Mouse (Mus musculus): ENCODE results near the gene Lancl1. TPM values are rescaled to one million over a fixed set of nuclear protein-coding genes. Genes with fewer than 3 reads are reported as not detected.
A peak's percentile ranks its signal among the peaks of the same experiment; 100 is the strongest.

The Lancl1 gene
- polyA plus RNA-seq, 1 experiment from 2014 or later, result 164 TPM

GRCm38 (mm10) chr1:67042583-67042982, 3.9 kb upstream of the Lancl1 start:
- Histone ChIP-seq H3K4me2 (no peak overlapping the region), H3K36me3 (replicated peaks) (no peaks in the 10 kb centered on the region), H3K27me3 (replicated peaks) (no peaks in the 10 kb centered on the region), H3K9ac (no peak overlapping the region), H3K4me1 (peaks cover 9% of the 10 kb centered on the region), H3K27ac (no peak overlapping the region), H3K9me3 (no peaks in the 10 kb centered on the region), H3K4me3 (no peak overlapping the region)
- ATAC-seq (replicated peaks), result no peak
- 82% methylated on average over 7 of the region's 7 CpGs for WGBS

- peak; percentile 38 for ATAC-seq (replicated peaks)
- Histone ChIP-seq H3K4me1 (peaks cover 12% of the 10 kb centered on the region), H3K9ac (peak overlapping the region; percentile 89), H3K4me2 (peak overlapping the region; percentile 72), H3K4me3 (peak overlapping the region; percentile 98), H3K27me3 (replicated peaks) (no peaks in the 10 kb centered on the region), H3K36me3 (replicated peaks) (0 out of 2 replicates have a peak, but pooled peaks cover 4% of the 10 kb centered on the region), H3K27ac (no peak overlapping the region), H3K9me3 (no peaks in the 10 kb centered on the region)
- 2% methylated on average over 5 of the region's 5 CpGs for WGBS
Observed at GRCm38 (mm10) chr1:67039083-67039482, 411 bp upstream of the Lancl1 start.

- Histone ChIP-seq H3K27me3 (replicated peaks) (no peaks in the 10 kb centered on the region), H3K4me1 (peaks cover 12% of the 10 kb centered on the region), H3K4me2 (no peak overlapping the region), H3K9me3 (no peaks in the 10 kb centered on the region), H3K4me3 (no peak overlapping the region), H3K27ac (no peak overlapping the region), H3K36me3 (replicated peaks) (peaks cover 20% of the 10 kb centered on the region), H3K9ac (no peak overlapping the region)
- no peak for ATAC-seq (replicated peaks)
Observed at GRCm38 (mm10) chr1:67037198-67037597, 1.5 kb downstream of the Lancl1 start.

- Histone ChIP-seq H3K9ac (no peak overlapping the region), H3K4me1 (peaks cover 10% of the 10 kb centered on the region), H3K4me2 (no peak overlapping the region), H3K36me3 (replicated peaks) (peaks cover 27% of the 10 kb centered on the region), H3K27ac (no peak overlapping the region), H3K9me3 (no peaks in the 10 kb centered on the region), H3K27me3 (replicated peaks) (no peaks in the 10 kb centered on the region), H3K4me3 (no peak overlapping the region)
- 91% methylated on average over 7 of the region's 7 CpGs for WGBS
- no peak for ATAC-seq (replicated peaks)
Observed at GRCm38 (mm10) chr1:67033278-67033677, 5.4 kb downstream of the Lancl1 start.

- Histone ChIP-seq H3K4me3 (no peak overlapping the region), H3K9ac (no peak overlapping the region)
- no peak for ATAC-seq (replicated peaks)
Observed at GRCm38 (mm10) chr1:67026927-67027511, 11.7 kb downstream of the Lancl1 start.

GRCm38 (mm10) chr1:67026142-67026541, 12.5 kb downstream of the Lancl1 start:
- Histone ChIP-seq H3K4me3 (no peak overlapping the region), H3K36me3 (replicated peaks) (peaks cover 28% of the 10 kb centered on the region; the same call in 1 of the 2 replicates), H3K9me3 (no peaks in the 10 kb centered on the region), H3K9ac (no peak overlapping the region), H3K27ac (no peak overlapping the region), H3K4me2 (no peak overlapping the region), H3K4me1 (no peaks in the 10 kb centered on the region), H3K27me3 (replicated peaks) (no peaks in the 10 kb centered on the region)
- ATAC-seq (replicated peaks), result no peak
- 72% methylated on average over 2 of the region's 2 CpGs for WGBS

More at GRCm38 (mm10) chr1:67026927-67027511, 11.7 kb downstream of the Lancl1 start:
- WGBS, result 91% methylated on average over 6 of the region's 6 CpGs
- peaks cover 28% of the 10 kb centered on the region; the same call in 1 of the 2 replicates for H3K36me3 ChIP-seq (replicated peaks)
- H3K27ac ChIP-seq, result no peak overlapping the region
- no peaks in the 10 kb centered on the region for H3K4me1 ChIP-seq
- H3K4me2 ChIP-seq, result no peak overlapping the region
- no peaks in the 10 kb centered on the region for H3K9me3 ChIP-seq
- H3K27me3 ChIP-seq (replicated peaks), result no peaks in the 10 kb centered on the region

- no peak for ATAC-seq (replicated peaks)
- Histone ChIP-seq H3K36me3 (replicated peaks) (peaks cover 36% of the 10 kb centered on the region; the same call in 1 of the 2 replicates), H3K9me3 (no peaks in the 10 kb centered on the region), H3K27me3 (replicated peaks) (no peaks in the 10 kb centered on the region), H3K4me3 (no peak overlapping the region), H3K27ac (no peak overlapping the region), H3K4me1 (no peaks in the 10 kb centered on the region), H3K9ac (no peak overlapping the region), H3K4me2 (no peak overlapping the region)
- 95% methylated on average over 2 of the region's 2 CpGs for WGBS
Observed at GRCm38 (mm10) chr1:67022767-67023166, 15.9 kb downstream of the Lancl1 start.

GRCm38 (mm10) chr1:67022051-67022450, 16.6 kb downstream of the Lancl1 start:
- Histone ChIP-seq H3K9ac (no peak overlapping the region), H3K4me2 (no peak overlapping the region), H3K4me3 (no peak overlapping the region), H3K9me3 (no peaks in the 10 kb centered on the region), H3K27me3 (replicated peaks) (no peaks in the 10 kb centered on the region), H3K36me3 (replicated peaks) (peaks cover 32% of the 10 kb centered on the region; the same call in 1 of the 2 replicates), H3K27ac (no peak overlapping the region), H3K4me1 (no peaks in the 10 kb centered on the region)
- no peak for ATAC-seq (replicated peaks)
- WGBS, result 80% methylated on average over 10 of the region's 10 CpGs

- WGBS, result 86% methylated on average over 13 of the region's 13 CpGs
- Histone ChIP-seq H3K9ac (no peak overlapping the region), H3K4me3 (no peak overlapping the region), H3K36me3 (replicated peaks) (peaks cover 31% of the 10 kb centered on the region; the same call in 1 of the 2 replicates), H3K4me1 (no peaks in the 10 kb centered on the region), H3K4me2 (no peak overlapping the region), H3K27ac (no peak overlapping the region), H3K9me3 (no peaks in the 10 kb centered on the region), H3K27me3 (replicated peaks) (no peaks in the 10 kb centered on the region)
- no peak for ATAC-seq (replicated peaks)
Observed at GRCm38 (mm10) chr1:67020637-67021161, 18.0 kb downstream of the Lancl1 start.

GRCm38 (mm10) chr1:67017101-67017870, 21.4 kb downstream of the Lancl1 start:
- H3K9ac ChIP-seq, result no peak overlapping the region
- 89% methylated on average over 13 of the region's 13 CpGs for WGBS
- no peaks in the 10 kb centered on the region for H3K27me3 ChIP-seq (replicated peaks)
- H3K36me3 ChIP-seq (replicated peaks), result peaks cover 20% of the 10 kb centered on the region; the same call in 1 of the 2 replicates
- H3K4me3 ChIP-seq, result no peak overlapping the region
- ATAC-seq (replicated peaks), result no peak
- H3K4me1 ChIP-seq, result no peaks in the 10 kb centered on the region
- no peak overlapping the region for H3K27ac ChIP-seq
- no peak overlapping the region for H3K4me2 ChIP-seq
- no peaks in the 10 kb centered on the region for H3K9me3 ChIP-seq

GRCm38 (mm10) chr1:67014205-67014604, 24.5 kb downstream of the Lancl1 start:
- Histone ChIP-seq H3K9me3 (no peaks in the 10 kb centered on the region), H3K36me3 (replicated peaks) (0 out of 2 replicates have a peak, but pooled peaks cover 8% of the 10 kb centered on the region), H3K4me1 (no peaks in the 10 kb centered on the region), H3K27me3 (replicated peaks) (no peaks in the 10 kb centered on the region), H3K9ac (no peak overlapping the region), H3K4me3 (no peak overlapping the region), H3K27ac (no peak overlapping the region), H3K4me2 (no peak overlapping the region)
- 73% methylated on average over 2 of the region's 2 CpGs for WGBS
- ATAC-seq (replicated peaks), result no peak

GRCm38 (mm10) chr1:67010520-67010919, 28.2 kb downstream of the Lancl1 start:
- WGBS, result 96% methylated on average over 3 of the region's 3 CpGs
- no peak overlapping the region for H3K4me3 ChIP-seq
- no peak for ATAC-seq (replicated peaks)
- no peak overlapping the region for H3K4me2 ChIP-seq
- peaks cover 13% of the 10 kb centered on the region for H3K36me3 ChIP-seq (replicated peaks)
- H3K9me3 ChIP-seq, result no peaks in the 10 kb centered on the region
- no peak overlapping the region for H3K27ac ChIP-seq
- no peak overlapping the region for H3K9ac ChIP-seq
- no peaks in the 10 kb centered on the region for H3K27me3 ChIP-seq (replicated peaks)
- no peaks in the 10 kb centered on the region for H3K4me1 ChIP-seq
